Mouse (Mus musculus): Measurements from ENCODE around the gene Rasal1.
A peak's percentile ranks its signal among the peaks of the same experiment; 100 is the strongest.

Gene Rasal1

DNA sequence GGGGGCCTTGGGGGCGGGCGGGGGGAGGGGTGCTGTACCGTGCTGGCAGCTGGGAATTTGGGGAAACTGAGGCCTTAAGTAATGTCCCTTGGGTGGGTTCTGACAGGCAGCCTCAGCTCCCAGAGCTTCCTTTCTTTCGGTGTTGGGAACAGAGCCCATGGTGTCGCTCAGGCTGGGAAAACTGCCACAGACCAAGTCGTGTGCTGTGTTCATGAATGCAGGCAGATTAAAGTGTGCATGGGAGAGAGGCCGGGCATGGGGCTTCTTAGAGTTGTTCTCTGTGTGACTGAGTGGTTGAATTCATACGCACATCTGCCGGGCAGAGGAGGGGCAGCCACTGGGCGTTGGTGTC lies 26.8 kb upstream of the Rasal1 start:
- no peak for DNase-seq (ENCODE audit: low read depth, low spot score)

DNA sequence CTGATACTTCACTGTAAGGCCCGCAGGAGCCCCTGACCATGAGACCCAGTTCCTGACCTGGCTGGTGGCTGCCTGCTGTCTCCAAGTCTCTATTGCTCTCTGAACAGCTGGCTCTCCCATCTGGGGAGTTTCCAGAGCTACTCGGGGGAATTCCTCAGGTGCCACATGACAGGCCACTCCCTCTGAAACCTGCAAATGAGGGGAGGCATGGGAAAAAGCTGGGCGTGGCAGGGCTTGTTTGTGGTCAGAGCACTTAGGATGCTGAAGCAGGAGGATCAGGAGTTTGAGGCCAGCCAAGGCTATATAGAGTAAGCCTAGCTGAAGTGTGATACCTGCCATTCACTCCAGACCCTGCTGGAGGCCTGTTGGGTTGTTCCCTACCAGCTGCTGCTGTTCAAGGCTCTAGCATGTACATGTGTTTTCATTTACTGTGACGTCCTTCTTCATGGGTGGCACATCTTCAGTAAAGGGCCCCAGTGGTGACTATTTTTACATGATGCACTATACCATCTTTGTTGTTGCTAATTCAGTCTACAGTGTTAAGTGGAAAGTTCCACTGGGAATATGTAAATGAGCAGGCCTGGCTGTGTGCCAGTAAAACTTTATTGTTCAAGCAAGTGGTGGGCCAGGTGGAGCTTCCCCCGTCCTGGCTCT lies 26.3 kb upstream of the Rasal1 start:
- DNase-seq (ENCODE audit: low read depth, low spot score) = no peak

DNA sequence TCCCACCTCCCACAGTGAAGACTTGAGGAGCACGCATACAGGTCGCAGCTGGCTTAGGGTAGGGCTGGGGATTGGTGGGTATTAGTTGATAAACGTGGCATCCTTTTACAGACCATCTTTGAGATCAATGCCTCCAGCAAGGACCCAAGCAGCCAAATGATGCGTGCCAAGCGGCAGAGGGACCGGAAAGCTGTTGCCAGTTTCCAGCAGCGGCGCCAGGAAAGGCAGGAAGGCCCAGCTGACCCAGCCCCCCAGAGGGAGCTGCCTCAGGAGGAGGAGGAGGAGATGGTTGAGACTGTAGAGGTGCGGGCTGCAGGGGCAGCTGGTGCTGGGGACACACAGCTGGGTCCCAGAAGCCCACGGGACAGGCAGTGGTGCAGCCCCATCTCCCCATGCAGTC lies 24.2 kb upstream of the Rasal1 start:
- DNase-seq (ENCODE audit: low read depth, low spot score) = no peak

DNA sequence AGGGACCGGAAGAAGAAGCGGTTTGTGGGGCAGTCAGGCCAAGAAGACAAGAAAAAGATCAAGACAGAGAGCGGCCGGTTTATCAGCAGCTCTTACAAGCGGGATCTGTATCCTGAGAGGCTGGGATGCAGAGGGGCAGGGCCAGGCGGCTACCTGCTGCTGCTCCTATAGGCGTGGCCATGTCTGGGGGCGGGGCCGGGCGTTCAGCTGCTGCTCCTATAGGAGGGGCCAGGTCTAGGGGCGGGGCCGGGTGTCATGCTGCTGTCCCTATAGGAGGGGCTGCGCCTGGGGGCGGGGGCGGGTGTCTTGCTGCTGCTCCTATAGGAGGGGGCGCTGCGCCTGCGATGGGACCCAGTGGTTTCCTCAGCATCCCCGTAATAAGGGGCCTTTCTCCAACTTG lies 22.2 kb upstream of the Rasal1 start:
- peak; percentile 55 for DNase-seq (ENCODE audit: low read depth, low spot score)

DNA sequence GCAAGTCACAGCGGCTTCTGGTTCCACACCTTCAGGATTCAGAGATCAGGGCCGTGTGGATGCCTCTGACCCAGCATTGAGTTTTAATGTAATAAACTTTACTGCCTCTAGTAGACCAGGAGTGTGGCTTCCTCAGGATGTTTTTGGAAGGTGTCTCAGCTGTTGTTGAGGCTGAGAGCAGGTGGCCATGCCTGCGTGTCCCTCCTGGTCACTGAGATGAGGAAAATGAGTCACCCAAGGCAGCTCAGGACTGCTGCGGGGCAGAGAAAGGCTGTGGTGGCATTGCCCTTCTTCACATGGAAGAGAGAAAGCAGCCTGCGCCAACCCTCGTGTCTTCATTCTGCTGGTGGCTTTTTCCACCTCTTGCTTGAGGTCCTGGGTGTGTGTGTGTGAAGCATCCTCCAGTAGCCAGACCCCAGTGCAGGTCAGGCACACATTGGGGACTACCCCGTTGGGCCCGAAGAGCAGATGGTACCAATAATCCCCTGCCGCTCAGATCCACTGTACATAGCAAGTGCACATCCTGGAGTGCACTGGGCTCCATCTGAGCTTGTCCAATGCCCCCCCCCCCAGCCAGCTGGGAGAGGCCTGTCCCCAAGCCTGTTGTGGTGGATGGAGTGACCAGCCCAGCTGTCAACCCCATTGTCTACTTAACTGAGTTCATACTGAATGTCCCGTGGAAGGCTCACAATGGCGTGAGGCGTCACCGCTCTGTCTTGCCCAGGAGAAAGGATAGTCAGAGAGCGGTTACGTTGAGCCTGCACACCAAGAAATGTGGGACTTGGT lies 20.9 kb upstream of the Rasal1 start:
- DNase-seq (ENCODE audit: low read depth, low spot score) = no peak

DNA sequence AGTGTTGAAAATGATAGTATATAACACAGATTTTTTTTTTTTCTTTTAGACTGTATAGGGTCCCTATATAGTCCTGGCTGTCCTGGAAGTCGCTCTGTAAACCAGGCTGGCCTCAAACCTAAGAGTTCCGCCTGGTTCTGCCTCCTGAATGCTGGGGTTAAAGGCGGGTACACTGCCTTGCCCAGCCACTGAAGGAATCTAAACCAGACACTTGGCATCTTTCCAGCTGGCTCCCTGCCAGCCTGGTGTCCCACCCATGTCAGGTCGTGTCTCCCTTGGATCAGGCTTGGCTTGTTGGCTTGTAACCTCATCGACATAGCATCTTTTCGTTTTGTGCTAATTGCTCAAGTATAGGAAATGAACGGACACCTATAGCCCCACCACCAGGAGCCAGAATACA lies 20.0 kb upstream of the Rasal1 start:
- peak; percentile 32 for DNase-seq (ENCODE audit: low read depth, low spot score)

DNA sequence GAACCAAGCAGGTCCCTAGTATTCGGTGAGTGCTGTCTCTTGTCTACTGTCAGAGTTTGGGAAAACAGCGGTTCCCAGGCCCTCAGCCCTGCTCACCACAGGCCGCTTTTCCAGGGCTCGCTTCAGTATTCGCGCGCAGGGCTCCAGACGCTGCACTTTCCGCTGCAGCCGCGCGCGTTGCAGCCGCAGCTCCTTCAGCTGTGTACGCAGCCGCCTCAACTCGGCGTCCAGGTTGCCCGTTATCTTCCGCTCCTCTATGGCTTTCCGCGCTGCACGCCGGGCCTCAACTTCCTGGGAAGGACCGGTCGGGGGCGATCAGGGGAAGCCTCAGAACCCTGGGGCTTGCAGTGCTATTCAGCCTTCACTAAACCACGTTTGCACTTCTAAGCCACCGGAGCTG lies 17.5 kb upstream of the Rasal1 start:
- DNase-seq (ENCODE audit: low read depth, low spot score) = no peak

DNA sequence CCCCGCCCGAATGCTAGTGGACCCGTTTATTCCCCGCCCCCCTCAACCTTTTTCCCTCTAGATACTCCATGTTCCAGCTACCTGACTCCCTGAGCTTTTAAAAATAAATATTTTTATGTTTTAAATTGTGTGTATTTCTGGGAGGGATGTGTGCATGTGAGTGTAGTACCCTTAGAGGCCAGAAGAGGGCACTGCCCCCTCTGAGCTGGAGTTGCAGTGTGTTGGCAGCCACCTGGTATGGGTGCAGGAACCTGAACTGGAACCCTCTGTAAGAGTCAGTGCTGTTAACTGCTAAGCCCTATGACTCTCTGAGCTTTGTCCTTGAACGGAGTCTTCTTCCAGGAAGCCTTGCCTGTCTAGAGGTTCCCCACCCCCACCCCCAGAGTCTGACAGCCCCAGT lies 16.7 kb upstream of the Rasal1 start:
- DNase-seq (ENCODE audit: low read depth, low spot score) = no peak

DNA sequence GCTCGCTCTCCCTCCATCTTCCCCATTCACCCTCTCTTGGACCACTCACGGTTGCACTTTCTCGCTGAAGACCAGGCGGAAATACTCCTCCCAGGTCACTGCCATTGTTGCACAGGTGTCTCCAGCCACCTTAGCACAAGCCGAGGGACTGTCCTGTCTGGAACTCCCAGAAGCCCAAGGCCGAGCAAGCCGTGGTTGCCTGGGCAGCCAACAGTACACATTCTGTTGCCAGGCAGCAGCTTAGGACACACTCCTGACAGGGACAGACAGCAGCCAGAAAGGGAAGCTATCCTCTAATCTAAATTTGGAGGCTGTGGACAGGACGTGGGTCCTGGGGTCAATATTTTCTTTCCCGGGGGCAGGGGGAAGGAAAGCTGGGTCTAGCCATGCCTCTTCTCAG lies 14.5 kb upstream of the Rasal1 start, which contains the start of gene Cfap73:
Gene Cfap73 (minus strand): TSS at position 105 of the 400 bp plus-strand sequence.
- DNase-seq (ENCODE audit: low read depth, low spot score) = no peak

DNA sequence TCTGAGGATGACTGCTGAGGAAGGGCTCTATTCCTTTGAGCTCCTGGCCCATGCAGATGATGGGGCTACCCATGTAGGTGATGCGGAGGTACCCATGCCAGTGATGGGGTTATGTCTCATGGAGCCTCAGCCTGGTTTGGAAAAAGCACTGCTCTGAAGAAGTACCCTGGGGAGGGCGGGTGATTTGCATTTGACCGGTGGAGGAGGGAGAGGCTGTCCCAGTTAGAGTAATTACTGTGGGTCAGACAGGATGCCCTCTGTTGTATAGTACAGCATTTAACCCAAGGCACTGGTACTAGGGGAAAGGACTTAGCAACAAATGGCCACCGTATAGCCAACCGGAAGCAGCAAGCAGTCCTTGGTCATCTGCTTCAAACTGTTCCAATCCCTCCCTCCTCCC lies 13.8 kb upstream of the Rasal1 start:
- DNase-seq (ENCODE audit: low read depth, low spot score) = no peak

DNA sequence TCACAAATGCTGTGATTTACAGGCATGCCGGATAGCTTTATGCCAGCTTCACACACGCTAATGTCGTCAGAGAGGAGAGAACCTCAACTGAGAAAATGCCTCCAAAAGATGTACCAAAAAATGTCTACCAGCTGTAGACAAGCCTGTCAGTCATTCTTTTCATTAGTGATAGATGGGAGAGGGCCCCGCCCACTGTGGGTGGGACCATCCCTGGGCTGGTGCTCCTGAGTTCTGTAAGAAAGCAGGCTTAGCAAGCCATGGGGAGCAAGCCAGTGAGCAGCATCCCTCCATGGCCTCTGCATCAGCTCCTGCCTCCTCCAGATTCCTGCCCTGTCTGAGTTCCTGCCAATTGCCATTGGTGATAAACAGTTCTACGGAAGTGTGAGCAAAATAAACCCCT lies 13.0 kb upstream of the Rasal1 start:
- no peak for DNase-seq (ENCODE audit: low read depth, low spot score)

DNA sequence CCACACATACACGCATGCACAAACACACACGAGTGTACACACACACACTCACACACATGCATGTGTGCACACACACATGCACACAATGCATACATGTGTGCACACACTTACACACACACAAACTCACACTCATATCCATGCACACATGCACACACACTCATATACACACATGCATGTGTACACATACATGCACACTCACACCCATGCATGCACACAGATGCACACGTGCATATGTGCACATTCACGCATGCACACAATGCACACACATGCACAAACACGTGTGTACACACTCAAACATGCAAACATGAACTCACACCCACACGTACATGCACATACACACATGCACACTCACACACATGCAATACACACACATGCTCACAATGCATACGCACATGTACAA lies 8.5 kb upstream of the Rasal1 start:
- DNase-seq (ENCODE audit: low read depth, low spot score) = no peak

DNA sequence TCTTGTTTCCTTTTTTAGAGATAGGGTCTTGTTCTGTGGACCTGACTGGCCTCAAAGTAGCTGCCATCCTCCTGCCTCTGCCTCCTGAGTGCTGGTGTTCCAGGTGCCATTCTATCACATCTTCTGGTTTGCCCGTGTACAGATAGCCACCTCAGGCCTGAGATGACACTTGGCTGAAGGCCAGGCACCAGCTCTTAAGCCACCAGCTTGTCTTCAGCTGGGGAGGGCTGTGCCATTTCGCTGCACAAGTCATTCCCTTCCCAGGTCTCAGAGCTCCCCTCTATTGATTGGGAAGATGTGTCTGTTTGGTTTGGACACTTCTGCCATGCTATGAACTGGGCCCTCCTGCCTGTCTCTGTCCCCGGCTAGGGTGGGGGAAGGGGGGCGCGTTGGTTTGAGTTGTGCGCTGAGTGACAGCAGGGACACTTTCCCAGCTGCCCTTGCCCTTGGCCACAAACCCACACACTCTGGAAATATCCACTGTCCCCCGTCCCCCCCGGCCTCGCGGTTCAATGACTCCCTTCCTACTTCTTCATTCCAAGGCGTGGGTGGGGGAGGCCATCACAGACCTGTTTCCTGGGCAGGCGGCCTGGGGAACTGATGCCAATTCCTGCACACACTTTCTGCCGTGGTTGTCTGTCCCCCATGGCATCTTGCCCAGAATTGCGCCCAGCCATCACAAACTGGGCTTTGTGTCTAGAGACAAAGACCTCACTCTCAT lies 5.1 kb upstream of the Rasal1 start:
- no peak for DNase-seq (ENCODE audit: low read depth, low spot score)

DNA sequence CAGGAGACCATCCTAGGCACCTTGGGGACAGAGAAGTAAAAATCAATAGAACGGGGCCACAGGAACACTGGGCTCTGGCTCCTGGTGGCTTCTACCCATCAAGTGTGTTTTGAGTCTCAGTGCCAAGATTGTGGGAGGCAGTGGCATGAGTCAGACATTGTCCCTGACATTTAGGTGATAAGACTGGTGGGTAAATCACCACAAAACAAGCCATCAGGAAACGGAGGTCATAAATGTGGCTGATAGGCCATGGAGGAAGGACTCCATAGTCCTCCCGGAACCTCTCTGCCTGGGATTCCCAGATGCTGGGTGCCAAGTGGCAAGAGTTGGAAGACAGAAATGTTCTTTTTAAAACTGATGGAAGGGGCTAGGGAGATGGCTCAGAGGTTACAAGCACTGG lies 4.4 kb upstream of the Rasal1 start:
- no peak for DNase-seq (ENCODE audit: low read depth, low spot score)

DNA sequence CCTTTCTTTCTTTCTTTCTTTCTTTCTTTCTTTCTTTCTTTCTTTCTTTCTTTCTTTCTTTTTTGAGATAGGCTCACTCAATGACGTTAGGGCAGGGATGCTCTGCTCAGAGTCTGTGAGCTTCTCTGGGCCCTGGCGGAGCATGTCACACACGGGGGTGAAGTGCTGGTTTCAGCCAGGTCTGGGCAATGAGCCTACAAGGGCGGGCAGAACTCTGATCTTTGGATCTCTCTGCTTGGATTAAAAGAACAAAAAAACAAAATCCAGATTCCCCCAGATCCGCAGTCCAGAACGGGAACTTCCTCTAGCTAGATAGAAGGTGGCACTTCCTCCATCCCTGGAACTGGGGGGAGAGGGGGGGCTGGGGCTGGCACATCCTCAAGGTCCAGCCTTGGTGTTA lies 2.8 kb upstream of the Rasal1 start:
- DNase-seq (ENCODE audit: low read depth, low spot score) = no peak

DNA sequence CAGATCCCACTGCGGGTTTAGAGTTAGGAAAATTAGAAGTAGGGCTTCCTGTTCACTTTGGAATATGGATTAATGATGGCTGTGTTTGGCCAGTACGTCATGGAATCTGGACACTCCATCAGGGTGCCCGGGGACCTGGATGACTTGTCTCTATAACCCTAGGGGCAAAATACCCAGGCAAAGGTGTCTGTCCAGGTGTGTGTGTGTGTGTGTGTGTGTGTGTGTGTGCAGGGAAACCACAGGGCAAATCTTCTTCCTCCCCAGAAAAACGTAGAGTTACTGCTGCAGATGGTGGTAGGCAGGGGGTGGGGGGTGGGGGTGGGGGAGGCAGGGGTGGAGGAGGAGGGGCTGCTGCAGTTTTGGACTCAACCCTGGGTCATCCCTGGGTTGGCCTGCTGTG lies 1.3 kb upstream of the Rasal1 start:
- DNase-seq (ENCODE audit: low read depth, low spot score) = no peak

DNA sequence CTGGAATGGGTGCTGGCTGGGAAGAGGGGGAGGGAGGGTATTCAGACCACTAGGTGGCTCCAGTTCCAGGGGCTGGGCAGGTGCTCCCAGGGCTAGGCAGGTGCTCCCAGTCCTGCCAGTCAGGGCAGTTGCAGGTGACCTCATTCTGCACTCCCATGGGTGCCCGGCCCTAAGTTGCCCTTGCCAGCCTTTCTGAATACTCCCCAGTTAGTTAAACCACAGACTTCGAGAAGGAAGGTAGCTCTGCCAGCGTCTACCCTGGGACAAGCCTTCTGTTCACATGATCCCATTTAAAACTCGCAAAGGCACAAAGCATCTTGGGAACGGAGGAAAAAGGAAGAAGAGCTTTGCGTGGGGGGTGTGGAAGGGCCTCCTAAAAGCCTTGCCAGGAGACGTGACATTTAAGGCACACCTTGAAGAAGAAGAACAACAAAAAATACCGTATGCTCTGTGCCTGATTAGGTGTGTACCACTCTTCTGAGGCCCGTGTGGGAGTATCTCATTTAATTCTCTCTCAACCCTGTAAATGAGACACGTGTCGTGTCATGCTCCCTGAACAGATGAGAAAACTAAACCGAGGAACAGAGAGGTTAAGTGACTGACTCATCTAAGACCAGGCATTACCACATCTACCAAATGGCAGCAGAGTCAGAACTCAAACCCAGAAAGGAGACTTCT lies 659 bp upstream of the Rasal1 start:
- no peak for DNase-seq (ENCODE audit: low read depth, low spot score)

DNA sequence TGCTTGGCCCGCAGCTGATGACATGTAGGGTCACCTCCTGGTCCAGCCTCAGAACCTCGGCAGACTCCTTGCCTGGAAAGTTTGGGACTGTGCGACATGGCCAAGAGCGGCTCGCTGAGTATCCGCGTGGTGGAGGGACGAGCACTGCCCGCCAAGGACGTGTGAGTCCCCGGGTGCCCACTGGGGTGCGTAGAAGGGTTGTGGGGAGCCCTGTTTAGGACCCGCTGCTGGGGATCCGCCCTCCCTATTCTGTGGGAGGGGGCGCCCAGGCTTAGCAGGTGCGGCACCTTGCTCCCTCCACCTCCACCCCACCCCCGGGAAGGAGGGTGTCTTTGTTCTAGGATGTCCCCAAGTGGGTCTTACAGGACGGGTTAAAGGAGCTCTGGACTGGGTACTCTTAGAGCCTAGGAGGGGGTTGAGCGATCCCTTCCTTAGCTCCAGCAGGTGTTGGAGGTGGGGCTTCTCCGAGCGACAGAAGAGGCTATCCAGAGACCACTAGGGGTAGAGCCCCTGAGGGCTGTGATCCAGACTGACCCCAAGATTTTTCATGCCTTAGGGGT lies 842 bp downstream of the Rasal1 start:
- DNase-seq (ENCODE audit: low read depth, low spot score) = no peak

DNA sequence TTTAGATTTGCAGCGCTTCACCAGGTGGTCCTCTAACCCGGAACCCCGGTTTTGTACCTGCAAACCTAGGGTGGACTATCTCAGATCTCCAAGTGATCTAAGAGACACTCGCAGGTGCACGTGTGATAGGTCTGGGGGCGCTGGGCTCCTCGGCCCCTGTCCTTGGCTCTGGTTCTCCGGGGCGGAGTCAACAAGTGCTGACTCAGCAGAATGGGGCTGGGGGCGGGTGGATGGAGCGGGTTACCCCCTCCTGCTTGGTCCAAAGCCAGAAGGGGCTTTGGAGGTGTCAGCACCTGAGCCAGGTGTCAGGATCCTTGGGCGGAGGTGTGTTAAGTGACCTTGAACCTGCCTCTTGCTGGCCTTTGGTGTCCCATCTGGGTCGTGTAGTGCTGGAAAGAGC lies 1.3 kb downstream of the Rasal1 start:
- DNase-seq (ENCODE audit: low read depth, low spot score) = no peak

DNA sequence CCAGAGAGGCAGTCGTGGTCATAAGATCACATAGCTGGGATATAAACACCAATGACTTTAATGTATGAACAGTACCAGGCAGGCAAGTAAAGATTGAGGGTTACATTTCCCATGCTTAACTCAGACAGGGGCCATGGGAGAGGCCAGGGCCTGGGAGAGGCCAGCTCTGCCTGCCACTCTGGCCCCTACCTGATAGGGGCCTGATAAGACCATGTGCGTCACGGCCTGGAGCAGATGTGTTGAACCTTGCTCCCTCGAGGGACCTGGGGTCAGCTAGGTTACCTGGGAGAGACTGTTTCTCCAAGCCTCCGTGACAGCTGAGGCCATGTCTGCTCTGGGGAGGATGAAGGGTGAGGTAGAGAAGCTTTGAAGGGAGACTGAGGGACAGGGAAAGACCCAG lies 2.6 kb downstream of the Rasal1 start:
- DNase-seq (ENCODE audit: low read depth, low spot score) = no peak

DNA sequence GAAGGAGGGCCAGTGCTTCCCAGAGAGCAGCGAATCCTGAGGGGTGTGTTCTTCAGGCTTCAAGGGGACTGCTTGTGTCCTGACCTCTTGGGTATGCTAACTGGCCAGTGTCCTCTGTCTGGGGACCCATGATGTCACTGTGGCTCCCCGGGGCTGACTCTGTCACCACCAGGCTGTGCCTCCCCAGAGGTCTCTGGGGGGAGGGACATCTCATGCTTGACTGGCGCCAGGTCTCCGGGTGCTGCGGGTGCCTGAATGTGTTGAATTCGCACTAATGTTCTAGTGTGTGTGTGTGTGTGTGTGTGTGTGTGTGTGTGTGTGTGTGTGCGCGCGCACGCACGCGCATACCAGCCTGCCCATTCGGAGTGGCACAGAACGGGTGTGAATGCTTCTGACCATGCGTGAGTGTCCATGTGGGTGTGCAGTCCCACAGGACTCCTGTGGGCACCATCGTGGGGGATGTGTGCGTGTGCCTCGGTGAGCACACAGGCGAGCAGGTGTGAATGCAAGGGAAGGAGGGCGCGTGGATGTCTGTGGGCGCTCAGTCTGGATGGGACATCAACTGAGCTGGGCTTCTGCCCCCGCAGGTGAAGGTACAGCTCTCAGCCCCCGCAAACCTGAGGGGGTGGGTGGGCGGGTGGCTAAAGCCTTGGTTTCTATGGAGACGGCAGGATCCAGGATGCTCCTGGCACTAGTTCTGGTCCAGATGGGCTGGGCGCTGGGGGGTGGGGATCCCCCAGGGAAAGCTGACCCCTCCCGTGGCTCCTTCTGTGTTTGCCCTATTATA lies 4.5 kb downstream of the Rasal1 start:
- DNase-seq (ENCODE audit: low read depth, low spot score) = no peak

Measured in mesoderm, embryonic 11.5 days (tissue).